Mouse (Mus musculus) WW6 (cell line): Measurements from ENCODE around the gene Dnajc21.
"Not testable (repeated sequence)": the region's sequence is repeated elsewhere in the genome, so short reads cannot be mapped to it uniquely, and the experiment has no call there.

ENCODE experiments used
- DNase-seq: peaks from one replicate; pipeline ENCODE4 v3.0.0-alpha.2; 2013; ENCODE audit warnings: low read depth, low spot score

Dnajc21 gene

DNA sequence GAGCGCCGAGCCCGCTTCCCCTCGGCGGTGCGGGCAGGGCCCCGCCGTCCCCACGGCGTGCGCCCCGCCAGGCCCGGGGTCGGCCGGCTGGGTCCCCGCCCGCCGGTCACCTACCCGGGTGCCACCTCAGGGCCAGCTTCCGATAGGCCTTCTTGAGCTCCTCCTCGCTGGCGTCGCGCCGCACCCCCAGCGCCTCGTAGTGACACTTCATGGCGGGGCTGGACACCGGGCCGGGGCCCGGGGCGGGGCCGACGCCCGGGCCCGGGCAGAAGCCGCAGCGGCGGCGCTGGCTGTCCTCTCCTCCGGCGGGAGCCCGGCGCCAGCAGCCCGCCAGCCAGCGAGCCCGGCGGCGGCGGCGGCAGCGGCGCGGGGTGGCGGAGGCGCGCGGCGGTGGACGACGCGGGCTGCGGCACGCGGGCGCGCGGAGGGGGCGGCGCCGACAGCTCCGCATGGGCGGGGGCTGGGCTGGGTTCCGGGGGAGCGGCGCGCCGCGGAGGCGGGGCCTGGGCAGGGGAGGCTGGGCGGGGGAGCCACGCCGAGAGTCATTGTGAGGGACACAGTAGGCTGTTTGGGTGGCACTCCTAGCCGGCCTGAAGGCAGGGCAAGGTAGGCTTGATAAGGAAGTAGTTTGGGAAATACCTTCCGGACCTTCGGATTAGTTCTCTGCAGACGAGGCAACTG is at the start of gene Dnajc21:
Gene Dnajc21 (minus strand): TSS at position 366 of the 681 bp plus-strand sequence.
- peak; percentile 64 for DNase-seq

DNA sequence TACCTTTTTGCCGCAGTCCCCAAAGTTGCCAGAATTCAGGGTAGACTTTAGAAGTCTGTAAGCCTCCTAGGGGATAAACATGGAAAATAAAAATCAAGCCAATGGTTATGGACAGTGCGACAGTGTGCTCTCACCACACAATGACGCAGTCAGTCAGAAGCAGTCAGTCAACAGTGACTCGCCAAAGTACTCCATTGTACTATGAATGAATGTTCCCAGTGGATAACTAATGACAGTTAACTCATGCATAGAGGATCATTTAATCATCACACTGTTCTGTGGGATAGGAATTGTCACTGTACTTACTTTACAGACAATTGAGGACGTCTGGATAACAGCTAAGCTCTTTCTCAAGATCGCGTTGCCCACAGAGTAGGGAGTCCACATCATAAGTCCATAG is 44.9 kb upstream of the Dnajc21 start:
- no peak for DNase-seq

DNA sequence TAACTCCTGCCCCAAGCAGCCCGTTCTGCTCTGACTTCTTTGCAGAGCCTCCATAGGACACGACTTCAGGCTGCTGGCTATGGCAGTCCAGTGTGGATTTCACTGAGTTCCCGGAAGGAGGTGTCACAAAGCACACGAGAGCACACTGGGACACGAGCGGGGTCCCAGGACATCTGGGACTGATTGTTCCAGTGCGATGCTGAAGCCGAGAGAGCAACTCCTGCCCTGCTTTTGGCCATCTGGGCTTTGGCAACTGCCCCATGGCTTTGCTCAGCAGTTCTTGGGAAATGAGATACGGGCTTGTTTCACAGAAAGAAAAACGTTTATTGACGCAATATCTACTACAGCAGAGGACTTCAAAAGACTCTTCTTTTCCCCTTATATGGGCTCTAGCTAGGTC is 35.8 kb upstream of the Dnajc21 start:
- DNase-seq = no peak

DNA sequence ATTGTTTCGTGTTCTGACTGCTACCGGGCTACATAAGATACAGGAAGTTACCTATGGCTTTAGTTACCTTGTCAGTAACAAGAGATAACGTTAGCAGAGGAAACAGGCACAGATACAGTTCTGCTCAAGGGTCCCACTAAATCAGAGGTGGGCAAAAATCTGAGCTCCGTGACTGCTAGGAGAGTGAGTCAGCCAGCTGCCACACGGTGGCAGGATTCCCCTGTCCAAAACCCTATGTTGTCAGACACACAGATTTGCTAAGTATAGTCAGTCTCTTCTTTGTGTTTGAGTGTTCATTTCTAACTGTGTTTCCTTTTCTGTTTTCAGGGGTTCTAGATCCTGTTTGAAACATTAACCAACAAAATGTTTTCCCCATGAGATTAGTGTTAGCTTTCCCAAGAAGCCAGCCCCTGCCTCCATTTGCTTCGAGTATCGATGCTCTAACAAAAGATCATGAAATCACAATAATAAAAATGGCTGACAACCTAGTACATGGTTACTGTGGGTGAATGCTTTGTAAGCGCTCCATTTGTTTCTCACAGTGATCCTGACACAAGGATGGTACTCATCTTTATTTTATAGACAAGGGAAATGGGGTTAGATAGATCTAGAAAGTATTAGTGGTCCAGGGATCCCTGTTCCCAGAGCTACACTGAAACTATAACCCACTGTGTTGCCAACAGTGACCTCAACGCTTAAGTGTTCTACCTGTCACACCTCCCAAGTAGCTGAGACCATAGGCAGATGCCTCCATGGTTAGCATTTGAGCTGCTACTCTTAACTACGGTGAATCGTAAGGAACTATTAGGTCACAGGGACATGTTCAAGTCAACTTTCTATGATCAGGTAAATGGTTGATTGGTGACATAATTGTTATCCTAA is 30.8 kb upstream of the Dnajc21 start:
- DNase-seq = no peak

DNA sequence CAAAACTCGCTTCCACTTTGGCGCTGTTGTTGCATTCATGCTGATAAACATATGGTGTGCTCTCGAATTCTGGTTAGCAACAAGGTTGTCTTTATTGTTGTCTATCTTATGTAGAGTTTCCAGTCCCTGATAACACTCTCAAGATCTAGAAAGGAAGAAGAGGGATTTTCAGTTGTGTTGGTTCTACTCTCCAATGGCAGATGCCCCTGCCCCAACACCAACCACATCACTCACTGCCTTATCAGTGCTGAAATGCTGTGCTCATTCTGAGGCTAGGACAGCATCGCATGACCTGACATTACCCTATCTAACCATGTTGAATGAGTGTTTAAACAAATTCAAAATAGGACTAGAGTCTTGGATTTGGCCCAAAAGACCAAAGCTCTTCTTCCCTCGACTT is 29.7 kb upstream of the Dnajc21 start:
- DNase-seq = no peak

DNA sequence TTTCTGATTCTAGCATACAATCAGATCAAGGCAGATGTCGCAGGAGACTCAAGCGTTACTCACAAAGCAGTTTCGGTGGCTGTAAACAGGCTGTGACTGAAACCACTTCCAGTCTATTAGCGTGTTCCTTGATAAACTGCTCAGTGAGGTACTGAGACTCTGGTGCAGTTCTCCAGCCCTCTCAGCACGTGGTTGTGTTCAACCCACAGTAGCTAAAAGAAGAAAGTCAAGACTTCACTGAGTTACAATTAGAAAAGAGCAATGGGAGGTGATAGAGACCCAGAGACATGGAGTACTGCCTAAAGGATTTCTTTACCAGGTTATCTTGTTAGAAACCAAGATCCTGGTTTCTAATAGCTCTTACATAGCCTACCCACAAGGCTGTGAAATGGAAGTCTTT is 29.3 kb upstream of the Dnajc21 start:
- DNase-seq = no peak

DNA sequence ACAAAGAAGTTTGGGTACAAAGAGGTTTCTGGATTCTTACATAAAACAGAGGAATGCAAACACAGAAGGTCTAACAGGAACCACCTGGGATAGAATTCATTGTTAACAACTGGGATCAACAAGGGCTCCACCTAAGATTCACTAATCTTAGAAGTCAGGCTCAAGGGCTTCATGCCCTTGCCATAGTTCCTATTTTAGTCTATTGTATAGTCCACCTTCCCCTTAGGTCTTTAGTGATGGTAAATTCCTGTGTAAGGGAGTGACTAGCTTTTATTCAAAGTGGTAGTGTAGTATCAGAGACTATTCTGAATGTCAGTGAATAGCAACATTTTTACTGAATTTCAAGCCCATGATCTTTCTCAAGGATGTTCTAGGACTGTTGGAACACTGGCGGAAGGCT is 26.4 kb upstream of the Dnajc21 start:
- not testable (repeated sequence) for DNase-seq

DNA sequence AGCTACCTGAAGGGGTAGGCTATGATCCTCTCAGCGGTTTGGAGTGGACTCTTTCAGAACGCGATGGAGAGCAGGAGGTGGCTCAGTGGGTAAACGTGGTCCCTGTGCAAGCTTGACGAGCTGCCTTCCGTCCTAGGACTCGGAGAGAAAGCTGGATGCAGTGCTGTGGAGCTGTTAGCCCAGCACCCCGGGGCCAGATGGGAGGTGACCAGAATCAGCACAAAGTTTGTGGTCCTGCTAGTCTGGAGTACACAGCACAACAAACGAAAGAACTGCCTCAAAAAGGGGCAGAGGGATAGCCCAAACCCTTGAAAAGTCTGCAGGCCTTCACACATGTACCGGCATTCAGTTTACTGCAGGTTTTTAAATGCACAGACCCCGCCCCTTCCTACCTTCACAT is 25.6 kb upstream of the Dnajc21 start:
- DNase-seq = no peak

DNA sequence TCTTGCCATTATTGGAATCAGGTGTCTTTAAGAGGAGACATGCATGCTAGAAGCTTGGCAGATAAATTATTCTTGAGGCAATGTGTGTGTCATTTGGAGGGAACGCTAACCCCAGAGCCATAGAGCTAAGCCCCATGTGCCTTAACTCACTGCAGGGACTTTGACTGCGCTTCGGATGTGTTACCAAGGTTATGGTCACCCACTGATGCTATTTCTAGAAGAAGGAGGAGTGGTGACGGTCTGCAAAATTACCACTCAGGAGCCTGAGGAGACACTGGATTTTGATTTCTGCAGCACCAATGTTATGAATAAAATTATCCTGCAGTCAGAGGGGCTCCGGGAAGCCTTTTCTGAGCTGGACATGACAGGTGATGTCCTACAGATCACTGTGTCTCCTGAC is 19.8 kb upstream of the Dnajc21 start:
- DNase-seq = no peak

DNA sequence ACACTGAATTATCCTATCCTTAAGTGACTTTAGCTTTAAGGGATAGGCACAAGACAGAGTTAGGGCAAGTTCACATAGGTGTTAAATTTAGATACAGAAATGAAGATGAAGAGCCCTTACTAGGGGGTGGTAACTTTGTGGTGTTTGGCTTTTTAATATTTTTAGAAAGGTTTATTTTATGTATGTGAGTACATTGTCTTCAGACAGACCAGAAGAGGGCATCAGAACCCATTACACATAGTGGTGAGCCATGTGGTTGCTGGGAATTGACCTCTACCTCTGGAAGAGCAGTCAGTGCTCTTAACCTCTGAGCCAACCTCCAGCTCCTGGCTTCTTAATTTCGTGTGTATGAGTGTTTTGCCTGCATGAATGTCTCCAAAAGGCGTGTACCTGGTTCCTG is 16.9 kb upstream of the Dnajc21 start:
- DNase-seq = no peak

DNA sequence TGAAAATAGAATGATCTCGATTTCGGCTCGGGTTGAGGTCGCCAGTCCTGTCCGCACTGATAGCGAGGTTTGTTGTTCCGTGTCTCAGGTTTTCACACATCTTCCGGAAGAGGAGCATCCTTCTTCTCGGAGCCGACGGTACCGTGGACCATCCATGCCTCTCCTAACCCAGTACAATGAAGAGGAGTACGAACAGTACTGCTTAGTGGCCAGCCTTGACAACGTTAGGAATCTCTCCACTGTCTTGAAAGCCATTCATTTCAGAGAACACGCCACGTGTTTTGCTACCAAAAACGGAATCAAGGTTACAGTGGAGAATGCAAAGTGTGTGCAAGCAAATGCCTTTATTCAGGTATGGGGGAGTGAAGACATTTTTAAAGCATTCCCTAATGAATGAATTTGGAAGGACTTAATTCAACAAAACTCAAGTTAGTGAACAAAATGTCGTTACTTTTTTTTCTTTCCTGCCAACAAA is 16.1 kb upstream of the Dnajc21 start:
- no peak for DNase-seq

DNA sequence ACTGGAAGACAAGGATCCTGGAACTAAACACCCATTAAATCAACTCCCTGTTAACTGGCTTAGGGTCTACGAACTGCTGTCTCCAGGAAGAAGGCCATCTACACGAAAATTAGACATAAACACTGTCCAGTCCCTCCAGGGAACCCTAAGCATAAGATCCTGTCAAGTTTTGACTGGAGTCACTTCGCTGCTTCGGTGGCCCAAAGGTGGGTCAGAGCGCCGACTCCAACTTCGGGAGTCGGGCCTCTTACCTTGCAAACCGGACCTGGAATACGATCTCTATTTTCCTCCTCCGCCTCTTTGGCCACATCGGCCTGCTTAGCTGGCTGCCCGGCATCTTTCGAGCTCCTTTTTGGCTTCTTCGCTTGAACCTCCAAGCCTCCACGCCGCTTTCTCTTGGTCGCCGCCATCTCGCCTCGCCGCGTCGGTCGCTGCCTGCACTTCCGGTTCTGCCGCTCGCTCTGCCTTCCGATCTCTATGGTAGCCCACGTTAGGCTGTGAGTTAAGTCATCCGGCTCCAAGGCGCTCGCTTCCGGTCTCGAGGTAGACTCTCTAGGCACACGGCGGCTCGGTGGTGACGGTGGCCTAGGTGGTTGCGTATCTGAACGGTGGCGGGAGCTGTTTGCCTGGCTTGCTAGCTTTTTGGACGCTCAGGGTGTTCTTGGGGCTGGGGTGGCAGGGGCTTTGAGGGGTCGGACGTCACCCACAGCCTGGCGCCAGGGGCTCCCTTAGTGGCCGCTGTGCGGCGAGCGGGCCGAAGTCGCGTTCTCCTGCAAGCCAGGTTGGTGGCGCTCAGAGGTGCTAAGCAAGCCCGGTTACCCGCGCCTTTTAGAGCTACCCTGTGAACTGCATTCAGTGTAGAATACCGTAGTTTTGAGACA is 15.4 kb upstream of the Dnajc21 start, which contains the start of the genes Brix1 and Rad1:
Gene Brix1 (minus strand): TSS at position 464 of the 881 bp plus-strand sequence.
Gene Rad1 (plus strand): TSS at position 535 of the 881 bp plus-strand sequence.
- DNase-seq = peak; percentile 84

DNA sequence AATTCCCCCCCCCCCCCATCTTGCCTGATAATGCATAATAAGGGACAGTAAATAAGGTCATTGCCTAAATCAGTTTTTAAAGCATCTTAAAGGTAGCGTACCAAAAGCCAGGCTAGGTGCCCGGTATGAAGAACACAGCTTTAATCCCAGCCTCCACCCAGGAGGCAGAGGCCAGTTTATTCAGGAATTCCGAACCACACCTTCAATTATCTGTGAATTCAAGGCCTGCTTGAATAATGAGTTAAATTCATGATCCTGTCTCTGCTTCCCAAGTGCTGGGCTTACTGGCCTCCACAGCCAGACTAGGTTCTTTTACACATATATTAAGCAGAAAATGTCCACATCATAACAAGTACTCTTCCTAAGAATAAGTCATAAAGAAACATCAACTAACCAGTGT is 625 bp upstream of the Dnajc21 start:
- DNase-seq = no peak

DNA sequence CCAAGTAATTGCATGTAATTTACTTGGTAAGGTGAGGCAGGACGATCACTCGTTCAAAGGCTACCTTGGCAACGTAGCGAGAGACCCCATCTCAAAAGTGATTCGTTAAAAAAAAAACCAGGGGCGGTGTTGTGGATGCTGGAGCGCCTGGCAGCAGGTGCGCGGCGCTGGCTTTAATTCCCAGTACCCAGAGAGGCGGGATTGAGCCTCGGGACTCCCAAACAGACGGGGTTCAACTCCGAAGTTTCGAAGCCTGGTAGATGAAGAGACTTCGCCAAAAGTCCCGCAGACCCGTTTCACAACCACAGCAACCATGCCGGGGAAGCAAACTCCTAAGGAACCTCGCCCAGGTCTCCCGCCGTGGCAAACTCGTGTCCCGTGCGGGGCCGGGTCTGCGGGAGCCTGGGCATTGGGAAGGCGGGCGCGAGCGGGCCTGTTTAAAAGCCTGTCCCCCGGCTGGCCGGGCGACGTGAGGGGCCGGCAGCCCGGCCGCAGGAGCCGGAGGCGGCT is 620 bp downstream of the Dnajc21 start:
- DNase-seq = no peak

DNA sequence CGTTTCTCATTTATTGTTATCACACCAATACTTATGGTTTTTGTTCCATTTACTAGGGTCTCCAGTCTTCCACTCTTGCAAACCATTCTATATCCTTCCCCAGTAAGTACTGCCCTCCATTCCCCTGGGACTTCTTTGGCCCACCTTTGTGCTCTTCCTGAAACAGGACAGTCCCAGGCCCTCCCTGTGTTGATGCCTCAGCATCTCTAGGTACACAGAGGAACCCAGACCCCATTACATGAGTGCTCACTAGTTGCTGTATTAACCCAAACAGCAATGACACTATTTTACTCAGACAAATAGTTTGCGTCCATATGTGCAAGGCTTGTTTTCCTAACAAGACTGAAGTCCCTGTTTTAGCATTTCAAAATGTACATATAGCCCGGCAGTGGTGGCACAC is 1.6 kb downstream of the Dnajc21 start:
- DNase-seq = no peak

DNA sequence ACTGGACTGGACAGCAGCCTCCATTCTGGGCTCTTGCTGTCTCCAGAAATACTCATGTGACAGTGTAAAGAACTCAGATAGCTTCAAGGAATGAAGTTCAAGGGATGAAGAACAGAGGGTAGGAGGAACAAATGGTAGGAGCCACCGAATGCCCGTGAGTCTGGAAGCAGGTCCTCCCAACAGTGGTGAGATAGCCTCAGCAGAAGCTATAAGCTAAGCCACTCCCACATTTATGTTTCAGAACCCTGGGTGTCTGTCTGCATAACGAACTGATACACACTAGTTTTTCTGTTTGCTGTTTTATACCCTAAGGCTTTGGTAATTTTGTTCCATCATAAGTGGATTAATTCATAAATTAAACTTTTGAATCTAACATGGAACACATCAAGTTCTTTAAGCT is 5.6 kb downstream of the Dnajc21 start:
- no peak for DNase-seq

DNA sequence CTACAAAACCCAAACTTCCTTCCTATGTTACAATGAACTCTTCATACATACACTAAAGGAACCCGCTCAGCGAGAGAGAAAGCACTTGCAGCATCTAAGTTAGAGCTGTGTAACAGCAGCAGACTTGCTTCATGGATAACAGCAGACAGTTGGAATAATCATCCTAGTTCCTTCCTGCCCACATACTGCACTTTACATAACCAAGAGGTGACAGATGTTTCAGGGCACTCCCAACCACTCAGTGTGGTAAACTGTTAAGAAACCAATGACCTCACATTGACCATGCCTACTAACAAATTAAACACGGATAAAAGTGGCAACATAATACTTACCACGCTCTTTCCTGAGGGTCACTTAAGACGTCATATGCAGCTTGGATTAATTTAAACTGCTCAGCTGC is 6.8 kb downstream of the Dnajc21 start:
- no peak for DNase-seq

DNA sequence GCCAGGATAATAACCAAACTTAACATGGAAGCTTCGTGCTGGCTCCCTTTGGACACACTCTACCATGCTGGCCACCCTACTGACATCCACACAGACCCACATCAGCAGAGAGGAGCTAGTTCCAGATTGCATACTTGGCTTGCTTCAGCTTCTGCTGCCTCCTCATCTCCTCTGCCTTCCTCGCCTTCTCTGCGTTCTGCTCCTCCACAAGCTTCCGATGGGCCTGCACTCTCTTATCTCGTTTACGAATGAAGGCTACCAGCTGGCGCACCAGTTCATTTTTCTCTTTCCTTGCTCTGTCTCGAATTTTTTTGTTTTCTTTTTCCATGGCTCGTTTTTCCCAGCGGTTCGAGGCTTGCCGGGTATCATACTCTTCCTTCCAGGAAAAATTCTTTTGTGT is 9.3 kb downstream of the Dnajc21 start:
- no peak for DNase-seq

DNA sequence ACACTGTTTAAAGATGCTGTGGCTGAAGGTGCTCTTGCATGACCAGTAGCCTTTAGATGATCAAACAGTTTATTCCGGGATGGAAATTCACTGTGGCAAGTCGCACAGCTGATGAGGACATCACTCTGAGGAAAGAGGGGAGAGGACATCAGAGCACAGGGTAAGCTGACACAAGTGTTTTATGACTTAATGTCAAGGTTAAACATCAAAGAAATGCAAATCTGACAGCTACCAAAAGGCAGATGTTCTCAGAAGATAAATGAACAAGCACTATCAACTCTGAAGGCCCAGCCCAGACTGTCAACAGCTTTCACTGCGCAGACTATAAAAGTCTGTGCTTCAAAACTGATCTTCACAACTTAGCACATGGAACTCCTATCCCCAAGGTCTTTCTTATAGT is 23.2 kb downstream of the Dnajc21 start:
- DNase-seq = no peak

DNA sequence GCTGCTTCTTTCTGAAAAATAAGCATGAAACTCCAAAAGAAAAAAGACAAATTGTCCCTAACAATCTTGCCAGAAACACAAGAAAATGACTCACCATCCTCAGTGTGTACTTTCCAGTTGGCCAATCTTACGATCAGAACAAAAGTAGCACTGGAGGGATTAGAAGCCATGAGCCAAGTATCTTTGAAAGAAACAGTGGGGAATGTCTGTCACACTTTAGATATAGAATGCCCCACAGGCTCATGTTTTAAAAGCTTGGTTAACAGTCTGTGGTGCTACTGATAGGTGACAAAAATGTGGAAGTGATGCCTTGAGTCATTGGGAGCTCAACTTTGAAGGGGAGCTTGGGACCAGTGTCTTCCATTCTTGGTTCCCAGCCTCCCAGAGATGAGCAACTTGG is 28.0 kb downstream of the Dnajc21 start:
- DNase-seq = no peak

DNA sequence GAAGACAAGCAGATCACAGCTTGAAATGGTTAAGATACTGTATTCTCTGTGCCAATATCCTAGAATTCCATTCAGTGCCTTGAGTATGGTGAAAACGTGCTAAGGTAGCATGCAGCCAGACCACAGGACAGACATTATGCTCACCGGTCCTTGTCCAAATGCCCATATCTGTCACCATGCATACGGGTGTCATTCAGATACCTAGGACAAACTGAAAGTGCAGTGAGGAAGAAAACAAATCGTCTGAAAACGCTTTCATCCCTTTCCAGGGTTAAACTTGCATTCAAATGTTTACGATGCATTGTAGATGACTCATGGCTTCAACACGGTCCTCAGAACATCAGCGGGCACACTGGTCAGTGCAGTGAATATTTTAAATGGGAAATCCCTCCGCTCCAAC is 28.8 kb downstream of the Dnajc21 start:
- no peak for DNase-seq

DNA sequence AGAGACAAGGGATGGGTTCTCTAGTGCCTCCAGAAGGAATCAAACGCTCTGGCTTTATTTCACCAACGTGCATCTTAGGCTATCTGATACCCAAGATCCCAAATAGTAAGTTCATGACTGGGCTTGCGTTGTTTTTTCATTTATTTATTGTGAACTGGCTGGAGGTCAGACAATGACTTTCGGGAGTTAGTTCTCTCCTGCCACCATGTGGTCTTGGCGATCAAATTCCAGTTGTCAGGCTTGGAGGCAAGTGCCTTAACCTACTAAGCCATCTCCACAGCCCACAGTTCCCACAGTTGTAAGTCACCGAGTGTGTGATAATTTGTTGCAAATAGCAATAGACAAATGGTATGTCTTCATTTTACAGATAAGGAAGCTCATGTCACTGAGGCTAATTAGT is 30.4 kb downstream of the Dnajc21 start:
- no peak for DNase-seq
